Mouse (Mus musculus) thymus, postnatal 0 days (tissue): ENCODE results near the gene Pde4d. TPM values are rescaled to one million over a fixed set of nuclear protein-coding genes. Genes with fewer than 3 reads are reported as not detected.
A peak's percentile ranks its signal among the peaks of the same experiment; 100 is the strongest.

Experiments
- DNase-seq: peaks from one replicate; pipeline ENCODE4 v3.0.0-alpha.2; 2015; ENCODE audit warnings: low spot score
- polyA plus RNA-seq: library from polyadenylated mRNA; unstranded; fragments of >200 nt; fragmentation: Nextera tagmentation; extraction: Ambion mirVana; gene quantifications from 2 replicates; pipeline ENCODE4 v1.2.1, GENCODE M21; 2015

Pde4d gene
- polyA plus RNA-seq, 1 experiment from 2014 or later = 16.5 TPM

DNA sequence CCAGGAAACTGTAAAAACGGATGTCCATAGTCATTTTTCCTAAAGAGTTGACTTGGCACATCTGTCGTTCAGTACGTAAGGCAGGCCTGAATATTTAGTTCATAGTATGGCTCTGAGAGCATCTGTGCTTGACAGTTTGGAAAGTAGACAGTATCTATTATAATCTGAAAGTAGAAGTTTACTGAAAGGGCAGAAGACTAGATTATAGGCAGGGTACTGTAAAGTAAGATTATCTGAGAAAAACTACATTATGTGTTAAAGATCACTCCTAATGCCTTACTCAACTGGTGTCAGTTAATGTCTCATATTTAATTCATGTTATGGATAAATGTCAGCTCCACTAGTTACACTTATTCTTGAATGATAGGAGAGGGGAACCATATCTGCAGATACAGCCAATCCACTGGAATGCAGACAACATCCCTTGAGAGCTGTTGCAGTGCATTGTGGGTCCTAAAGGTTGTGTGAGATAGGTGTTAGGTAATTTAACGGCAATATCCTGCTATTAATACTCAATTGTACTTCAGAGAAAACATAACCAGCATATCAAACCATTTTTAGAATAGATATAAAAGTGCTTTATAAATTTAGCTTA is 1232.0 kb downstream of the Pde4d start:
- DNase-seq = no peak

- no peak for DNase-seq
Observed at GRCm38 (mm10) chr13:109683001-109683400, 1233.3 kb downstream of the Pde4d start.

DNA sequence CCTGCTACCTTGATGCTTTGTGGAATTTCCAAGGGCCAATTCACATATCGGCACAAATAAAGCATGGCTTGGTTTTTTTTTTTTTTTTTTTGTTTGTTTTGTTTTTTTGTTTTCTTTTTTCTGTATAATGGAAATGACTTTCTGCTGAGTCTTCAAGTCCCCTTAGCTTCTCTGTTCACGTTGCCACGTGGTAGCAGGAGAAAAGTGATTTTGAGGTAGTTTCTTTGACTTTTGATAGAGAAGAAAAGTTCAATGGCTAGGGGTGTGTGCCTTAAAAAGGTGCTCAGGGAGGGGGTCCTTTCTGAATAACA is 1235.2 kb downstream of the Pde4d start:
- no peak for DNase-seq

DNA sequence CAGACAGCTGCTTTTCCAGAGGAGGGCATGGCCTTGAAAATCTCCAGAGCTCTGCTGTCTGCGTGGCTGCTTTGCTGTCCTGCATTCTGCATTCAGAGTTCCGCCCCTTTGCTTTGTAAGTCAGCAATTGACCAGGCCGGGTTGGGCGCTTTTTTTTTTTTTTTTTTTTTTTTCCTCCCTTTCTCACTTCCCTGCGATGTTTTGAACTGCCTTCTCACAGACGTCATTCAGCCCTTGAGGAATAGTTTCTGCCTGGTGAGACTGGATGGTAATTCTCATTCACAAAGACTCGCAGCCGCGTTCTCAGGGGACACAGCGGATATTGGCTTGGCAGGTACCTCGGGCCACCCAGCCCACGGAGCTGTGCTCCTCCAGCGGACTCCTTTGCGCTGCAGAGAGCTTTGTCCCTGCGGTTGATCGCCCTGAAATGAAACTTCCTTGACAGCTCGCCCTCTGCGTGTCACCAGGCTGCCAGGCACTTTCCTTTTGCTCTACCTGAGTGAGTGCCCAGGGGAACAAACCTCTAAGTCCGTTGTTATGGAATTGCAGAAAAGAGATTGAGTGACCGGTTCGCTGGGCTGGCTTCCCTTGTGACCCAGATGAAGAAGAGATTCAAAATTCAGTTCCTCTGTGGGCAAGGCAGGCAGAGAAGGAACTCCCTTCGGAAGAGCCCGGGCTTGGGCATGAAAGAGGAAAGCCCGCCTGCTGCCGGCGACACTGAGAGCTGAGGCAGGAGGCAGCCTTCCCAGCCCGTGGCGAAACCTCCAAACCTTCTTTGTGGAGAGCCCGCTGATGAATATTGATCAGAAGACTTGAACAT is 1235.8 kb downstream of the Pde4d start:
- DNase-seq = peak; percentile 30

- DNase-seq = no peak
Observed at GRCm38 (mm10) chr13:109686116-109686876, 1236.5 kb downstream of the Pde4d start.

DNA sequence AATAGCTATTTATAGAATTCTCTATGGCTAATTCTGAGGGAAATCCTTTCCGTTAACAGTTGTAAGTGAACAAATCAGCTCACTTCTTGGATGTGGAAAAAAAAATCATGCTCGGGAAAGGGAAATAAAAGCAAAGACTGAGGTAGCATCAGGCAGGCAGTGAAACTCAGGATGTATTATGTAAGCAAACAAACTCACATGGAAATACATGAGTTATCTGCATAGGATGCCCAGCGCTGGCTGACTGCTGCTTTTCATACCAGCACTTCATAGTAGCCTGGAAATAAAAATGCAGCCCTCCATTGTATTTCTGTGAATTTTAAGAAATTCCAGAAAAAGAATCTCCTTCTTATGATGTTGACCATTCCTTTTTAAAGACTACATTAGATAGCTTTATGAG is 1237.2 kb downstream of the Pde4d start:
- no peak for DNase-seq

DNA sequence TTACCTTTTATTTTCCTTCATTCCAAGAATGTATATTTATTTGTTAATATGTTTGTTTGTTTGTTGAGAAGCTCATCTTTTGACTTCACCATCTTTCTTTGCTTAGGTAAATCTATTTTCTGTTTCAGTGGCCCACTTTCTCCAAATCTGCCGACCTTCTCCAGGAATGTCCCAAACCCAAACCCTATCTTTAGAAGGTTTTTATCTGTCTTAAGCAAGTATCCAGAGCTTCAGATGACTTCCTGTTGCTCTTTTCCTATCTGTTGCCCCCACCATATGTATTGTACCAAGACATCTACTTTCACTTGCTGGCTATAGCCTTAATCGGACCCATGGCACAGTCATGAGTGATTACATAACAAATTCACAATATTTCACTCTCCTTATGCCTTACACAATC is 1238.4 kb downstream of the Pde4d start:
- DNase-seq = no peak

GRCm38 (mm10) chr13:109689176-109689575 is 1239.4 kb downstream of the Pde4d start:
- no peak for DNase-seq

- no peak for DNase-seq
Observed at GRCm38 (mm10) chr13:109690558-109690957, 1240.8 kb downstream of the Pde4d start.

GRCm38 (mm10) chr13:109692851-109693250 is 1243.1 kb downstream of the Pde4d start:
- DNase-seq = no peak

- no peak for DNase-seq
Observed at GRCm38 (mm10) chr13:109693769-109694168, 1244.0 kb downstream of the Pde4d start.

DNA sequence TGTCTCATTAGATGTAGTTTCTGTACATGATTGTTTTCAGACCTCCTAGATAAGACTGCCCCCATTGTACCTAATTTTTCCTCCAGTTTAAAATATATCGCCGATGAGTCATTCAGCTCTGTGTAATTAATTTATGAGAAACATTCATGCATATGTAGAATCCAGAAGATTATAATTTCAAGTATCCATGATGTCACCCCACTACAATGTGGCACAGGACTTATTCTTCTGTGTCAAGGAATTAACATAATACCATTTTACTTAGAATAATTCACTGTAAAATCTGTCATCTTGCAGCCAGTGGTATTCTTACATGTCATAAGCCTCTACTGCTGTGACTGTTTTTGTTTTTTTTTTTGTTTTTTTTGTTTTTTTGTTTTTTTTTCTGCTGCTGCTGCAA is 1244.5 kb downstream of the Pde4d start:
- DNase-seq = no peak

DNA sequence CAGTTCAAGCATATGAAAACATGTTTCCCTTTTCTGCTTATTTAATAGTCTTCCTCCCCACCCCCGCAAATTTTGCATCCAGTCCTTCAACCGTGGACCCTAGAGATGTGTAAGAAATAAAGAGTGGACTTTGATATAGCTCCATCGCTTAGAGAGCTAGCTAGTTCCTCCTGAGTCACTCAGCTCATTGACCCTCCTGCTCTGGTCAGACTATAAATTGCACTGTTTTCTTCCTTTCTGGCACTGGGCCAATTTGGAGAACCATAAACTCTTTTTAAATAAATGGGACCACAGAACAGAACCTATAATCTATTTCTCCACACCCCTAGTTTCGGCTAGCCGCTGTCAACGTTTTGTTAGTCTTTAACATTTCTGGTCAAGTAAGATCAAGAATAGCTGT is 1245.3 kb downstream of the Pde4d start:
- no peak for DNase-seq

DNA sequence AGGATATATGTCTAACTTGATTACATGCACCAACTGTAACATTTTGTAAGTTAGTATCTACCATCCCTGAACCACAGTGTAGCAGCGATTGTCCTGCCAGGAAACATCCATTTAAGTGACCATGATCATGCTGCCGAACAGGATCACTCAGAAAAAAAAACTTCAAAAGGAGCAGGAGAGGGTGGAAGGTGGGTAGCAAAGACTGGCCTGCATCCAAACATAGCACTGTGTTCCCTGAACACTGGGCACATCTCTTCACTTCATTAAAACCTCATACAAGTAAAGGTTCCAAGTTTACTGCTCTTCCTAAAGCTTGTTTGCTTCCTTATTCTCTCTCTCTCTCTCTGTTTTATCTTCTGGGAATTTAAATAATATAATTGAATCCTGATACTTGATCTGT is 1256.4 kb downstream of the Pde4d start:
- DNase-seq = no peak

GRCm38 (mm10) chr13:109706579-109706978 is 1256.8 kb downstream of the Pde4d start:
- DNase-seq = no peak

GRCm38 (mm10) chr13:109707154-109707553 is 1257.4 kb downstream of the Pde4d start:
- DNase-seq = no peak

- no peak for DNase-seq
Observed at GRCm38 (mm10) chr13:109708326-109708725, 1258.6 kb downstream of the Pde4d start.

DNA sequence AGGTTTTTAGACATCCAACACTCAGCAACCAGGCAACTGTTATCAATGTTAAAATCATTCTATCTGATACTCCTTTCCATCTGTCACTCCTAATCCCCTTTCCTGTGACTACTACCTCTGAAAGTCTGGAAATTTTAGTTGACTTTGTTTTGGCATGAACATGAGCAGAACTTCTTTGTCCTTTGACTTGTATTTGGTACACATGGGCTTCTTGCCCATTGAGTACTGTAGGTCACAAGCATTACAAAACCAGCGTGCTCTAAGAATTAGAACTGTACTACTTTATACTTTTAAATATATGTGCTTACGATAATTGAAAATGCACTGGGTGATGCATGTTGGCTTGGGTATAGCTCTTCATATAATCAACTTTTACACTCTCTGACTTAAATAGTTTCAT is 1264.8 kb downstream of the Pde4d start:
- DNase-seq = no peak

DNA sequence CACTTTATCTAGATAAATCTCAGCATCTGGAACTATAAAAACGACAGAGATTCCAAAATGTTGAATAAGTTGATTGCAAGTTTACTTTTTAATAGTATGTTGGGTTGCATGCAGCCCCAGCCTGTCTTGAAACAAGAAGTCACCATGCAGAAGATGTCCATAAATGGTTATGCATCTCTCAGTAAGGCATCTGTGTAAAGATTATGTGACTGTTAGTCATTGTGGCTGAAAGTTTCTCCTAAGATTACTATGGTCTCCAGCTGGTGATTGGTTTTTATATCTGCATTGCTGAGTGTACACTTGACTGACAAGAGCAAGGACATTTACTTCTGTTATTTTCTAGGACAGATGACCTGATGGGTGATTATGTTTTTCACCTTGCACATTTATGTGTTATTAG is 1265.6 kb downstream of the Pde4d start:
- DNase-seq = no peak

DNA sequence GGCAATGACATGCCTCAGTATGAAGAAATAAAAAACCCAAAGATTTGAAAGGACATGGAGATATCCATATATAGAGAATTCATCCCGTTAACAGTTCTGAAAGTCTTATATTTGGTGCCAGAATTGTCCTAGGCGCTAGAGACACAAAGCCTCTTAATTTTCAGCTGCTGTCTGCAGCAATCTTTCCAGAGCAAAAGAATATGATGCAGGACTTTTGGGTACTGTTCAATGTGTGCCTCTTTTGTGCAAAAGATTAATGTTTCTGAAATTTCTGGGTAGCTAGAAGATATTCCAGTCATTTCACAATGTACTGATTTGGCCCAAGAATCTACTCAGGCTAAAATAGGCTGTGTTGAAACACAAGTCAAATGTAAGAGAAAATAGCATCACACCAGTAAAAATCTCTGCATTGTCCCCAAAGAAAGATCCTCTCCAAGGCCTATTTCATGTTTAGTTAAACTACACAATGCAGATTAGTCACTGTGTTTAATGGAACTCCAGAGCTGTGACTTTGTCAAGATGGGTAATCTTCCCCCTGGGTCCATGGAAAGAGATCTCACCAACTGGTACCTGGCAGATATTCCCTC is 1270.5 kb downstream of the Pde4d start:
- DNase-seq = no peak

DNA sequence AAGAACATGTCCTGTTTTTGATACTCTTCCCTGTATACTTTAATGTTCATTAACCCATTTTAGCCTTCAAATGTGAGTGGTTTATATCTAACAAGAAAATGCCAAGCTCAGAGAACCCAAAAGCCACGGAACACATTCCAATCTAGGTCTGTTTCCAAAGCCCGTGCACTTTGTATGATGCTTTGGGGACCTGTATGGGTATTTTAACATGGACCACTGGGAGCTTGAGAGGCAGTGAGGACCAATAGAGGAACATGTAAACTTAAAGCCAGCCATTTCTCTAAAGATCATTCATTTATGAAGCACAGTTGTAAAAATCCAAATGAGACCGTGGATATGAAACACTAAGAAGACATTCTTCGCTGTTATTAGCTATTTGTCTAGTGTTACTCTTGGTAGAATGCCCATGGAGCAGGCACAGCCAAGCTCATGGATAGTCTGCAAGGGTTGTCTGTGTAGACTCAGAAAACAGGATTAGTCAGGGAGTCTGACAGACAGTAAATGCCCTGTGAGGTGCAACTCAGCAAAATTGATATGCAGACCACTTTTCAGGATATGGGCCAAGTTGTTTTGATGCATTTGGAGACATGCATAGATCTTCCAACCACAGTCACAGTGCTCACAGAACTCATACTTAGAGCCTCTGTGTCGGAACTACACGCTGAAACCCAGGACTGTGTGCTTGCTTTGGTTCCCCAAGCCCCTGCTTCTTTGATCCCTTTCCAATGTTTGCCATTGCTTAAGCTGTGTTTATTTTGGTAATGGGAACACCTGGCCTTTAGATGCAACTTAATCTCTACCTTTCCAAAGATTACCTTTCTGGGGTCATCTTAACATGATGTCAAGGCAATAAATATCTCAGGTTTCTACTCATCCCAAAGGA is 1272.7 kb downstream of the Pde4d start:
- DNase-seq = no peak
